Mouse (Mus musculus) regulatory T cell (primary cell): Measurements from ENCODE around the gene Phf24.

Experiments used
- in situ Hi-C: fragments of 300-600 bp; cut with MboI, MseI; formaldehyde crosslinking; loops from one replicate; pipeline ENCODE4 v1.15.1; 2025; ENCODE audit warnings: high pct_unique_total_duplicates

Gene Phf24

DNA sequence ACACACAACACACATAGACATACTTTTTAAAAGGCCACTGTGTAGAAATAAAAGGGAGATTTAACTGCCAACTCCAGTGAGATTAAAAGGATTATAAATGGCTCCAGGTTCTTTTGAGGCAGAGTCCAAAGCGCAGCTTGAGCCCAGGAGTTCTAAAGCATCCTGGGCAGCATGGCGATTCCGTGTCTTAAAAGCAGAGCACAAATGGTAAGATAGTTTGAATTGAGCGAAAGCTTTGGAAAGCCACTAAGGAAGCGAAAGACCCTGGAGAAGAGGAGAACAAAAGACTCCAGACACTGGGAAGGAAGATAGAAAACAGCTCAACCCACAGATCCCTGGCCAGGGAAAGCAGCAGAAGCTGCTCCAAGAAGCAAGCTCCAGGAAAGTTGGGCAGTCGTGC is 11.5 kb upstream of the Phf24 start:
- in situ Hi-C loops: no loop called here

DNA sequence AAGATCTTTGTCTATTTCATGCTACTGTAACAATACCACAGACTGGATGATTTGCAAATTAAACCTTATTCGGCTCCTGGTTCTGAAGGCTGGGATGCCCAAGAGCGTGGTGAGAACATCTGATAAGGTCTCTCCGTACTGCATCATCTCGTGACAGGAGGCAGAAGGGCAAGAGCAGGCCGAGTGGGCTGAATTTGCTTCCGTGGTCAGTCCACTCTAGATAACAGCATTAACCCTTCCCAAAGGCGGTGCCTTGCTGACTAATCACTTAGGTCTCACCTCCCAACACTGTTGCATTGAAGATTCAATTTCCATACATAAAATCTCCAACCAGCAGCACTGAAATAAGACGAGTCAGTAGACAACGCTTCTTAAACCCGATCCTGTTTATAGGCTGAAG is 3.1 kb upstream of the Phf24 start:
- in situ Hi-C loops: no loop called here

DNA sequence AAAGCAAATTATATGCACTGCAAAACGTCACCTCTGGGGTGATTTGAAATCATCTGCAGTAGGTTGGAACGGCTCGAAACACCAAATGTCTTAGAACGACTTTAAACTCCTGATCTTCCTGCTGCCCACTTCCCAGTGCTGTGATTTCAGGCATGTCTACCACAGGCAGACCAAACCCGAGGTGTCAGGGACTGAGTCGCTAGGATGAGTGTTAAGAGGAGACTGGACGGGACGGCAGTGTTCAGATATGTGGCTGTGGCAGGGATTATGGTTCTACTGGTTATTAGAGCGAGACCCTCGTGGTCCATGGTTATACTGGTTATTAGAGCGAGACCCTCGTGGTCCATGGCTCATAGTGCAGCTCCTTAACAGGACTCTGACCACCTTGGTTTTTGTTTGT is 1.1 kb upstream of the Phf24 start:
- in situ Hi-C loops: no loop called here

DNA sequence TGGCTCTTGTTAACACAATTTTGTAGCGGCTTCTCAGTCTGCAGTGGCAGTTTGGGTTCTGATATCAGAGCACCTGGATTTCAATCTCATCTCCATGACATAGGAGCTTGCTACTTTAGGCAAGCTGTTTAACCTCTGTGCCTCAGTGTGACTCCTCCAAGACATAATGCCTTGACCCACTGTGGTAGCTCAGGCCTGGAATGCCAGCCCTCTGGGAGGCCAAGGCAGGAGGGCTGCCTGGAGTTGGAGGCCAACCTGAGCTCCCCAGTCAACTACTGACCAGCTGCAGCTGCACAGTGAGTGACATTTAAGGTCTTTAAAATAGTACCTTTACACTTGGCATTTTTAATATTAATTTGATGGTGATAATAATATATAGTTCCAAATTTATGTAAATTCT is 494 bp upstream of the Phf24 start:
- in situ Hi-C loops: no loop called here

DNA sequence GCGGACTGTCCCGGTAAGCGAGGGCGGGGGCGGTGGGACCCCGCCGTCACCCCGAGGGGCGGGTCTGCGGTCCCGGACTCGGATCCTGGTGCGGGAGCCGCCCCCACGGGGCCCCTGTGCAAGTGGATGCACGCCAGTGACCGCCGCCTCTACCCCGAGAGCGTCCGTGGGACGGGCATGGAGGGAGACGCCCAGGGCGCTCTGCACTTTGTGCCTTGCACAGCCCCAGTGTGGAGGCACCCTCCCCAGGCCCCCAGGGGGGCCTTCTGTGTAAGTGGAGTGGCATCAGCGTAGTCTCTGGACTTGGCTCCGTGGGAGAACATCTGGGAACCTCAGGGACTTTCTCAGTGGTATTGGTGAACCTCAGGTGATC is 928 bp downstream of the Phf24 start:
- in situ Hi-C loops: no loop called here

DNA sequence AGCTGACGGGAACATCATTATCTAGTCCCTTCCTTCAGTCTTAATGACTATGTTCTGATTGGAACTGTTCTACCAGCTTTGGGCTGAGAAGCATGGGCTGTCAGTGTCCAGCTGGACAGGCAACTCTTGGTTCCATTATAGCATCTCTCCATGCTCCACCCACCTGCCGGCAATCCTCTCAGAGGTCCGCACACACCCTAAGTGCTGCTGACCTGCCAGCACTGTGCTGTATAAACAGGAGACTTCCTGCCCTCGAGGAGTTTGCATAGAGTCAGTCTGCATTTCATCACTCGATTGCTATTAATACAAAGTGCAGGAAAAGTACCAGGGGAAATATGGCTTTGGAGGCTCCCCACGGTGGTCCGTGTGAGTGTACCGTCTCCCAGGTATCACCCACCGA is 4.3 kb downstream of the Phf24 start:
- in situ Hi-C loops: no loop called here

DNA sequence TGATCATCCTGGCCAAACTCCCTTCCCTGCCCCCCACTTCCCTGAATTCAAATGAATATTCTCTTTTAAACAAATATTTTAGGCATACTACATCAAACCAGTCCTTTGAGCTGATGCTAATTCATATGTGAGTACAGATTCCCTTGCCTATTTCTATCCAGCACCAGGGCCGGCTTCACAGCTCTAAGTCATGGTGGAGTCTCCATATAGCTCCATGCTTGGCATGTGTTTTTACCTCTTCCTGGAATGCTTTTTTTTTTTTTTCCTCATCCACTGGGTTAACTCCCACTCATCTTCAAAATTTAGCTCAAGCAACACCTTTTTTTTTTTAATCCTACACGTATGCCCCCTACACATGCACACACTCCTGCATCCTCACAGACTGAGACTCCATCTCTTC is 5.1 kb downstream of the Phf24 start:
- in situ Hi-C loops: no loop called here

DNA sequence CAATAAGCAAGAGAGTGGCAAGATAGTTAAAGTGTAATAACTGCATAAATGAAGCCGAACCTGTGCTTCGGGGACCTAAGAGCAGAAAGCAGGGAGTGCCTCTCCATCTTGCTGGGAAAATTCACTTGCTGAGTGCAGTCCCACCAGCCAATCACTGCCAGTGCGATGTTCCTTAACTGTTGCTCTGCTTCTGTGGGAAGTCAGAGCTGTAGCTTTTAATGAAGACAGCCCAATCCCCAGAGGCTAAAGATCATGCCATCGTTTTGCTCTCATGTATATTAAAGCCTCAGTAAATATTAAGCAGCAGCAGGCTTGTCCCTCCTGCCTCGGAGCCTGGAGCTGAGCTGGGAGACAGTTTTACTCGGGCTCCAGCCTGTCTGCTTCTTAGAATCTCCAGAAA is 5.6 kb downstream of the Phf24 start:
- in situ Hi-C loops: no loop called here

DNA sequence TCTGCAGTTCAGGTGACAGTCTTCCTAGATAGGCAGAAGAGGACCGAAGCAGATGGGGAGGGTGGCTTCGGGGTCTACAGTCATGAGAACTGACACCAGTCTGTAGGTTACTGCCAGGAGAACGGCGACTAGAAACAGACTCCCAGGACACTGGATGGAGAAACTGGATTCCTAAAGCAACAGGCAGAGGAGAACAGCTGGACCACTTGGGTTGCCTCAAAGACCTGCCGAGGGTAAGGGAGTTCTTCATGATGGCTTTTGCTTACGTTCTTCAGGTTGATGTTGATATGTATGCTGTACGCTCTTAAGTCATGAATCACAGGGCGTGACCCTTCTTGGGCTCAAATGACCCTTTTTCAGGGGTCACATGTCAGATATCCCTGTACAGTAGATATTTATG is 6.0 kb downstream of the Phf24 start:
- in situ Hi-C loops: no loop called here

DNA sequence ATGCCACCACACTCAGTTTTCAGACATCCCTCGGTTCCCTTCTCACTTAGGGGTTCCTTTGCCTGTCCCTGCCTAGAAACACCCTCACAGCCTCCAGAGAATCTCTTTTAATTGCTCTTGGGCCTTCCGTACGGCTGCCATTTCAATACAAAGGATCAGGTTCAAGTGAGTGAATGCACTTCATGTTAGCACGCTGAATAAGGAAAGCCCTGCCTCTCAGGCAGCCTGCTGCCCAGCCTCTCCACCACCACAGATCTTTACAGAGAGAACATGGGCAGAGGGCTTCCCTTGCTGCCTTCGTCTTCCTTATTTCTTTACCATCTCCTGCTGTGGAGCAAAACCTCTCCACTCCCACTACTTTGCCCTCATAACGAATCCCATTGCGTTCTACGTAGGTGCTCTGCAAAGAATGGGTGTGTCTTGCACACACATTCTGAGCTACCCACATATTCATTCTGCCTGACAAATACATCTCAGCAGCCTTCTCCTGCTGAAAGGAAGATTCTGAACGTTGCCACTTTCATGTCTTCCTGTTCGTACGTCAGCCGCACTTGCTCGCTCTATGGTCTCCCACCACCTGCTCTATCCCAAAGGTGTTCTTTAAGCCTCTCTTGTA is 7.7 kb downstream of the Phf24 start:
- in situ Hi-C loops: no loop called here

DNA sequence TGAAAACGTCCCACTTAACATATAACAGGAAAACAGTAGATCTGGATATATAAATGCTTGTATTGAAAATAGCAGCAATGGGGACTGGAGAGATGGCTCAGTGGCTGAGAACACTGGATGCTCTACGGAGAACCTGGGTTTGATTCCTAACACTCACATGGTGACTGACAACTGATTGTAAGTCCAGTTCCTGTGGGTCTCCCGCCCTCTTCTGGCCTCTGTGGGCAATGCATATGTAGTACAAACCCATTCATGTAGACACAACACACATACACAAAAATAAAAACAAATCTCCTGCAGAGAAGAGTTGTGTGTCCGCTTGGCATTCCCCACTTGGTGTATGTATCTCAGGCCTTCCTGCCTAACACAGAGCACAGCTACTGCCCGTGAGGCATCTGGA is 11.7 kb downstream of the Phf24 start:
- in situ Hi-C loops: no loop called here

DNA sequence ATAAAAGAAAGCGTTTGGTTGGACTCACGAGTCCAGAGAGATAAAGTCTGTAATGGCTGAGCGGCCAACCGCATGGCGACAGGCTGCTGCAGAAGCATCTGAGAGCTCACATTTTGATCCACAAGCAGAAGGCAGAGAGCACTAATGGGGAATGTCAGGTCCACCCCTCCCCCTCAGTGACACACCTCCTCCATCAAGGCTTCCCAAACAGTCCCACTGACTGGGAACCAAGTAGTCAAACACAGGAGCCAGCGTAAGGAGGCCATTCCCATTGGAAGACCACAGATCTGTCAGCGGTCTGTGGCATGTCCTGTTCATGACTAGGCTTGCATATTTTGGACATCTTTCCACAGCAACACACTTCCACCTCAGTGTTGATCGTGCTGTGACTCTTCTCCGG is 12.5 kb downstream of the Phf24 start:
- in situ Hi-C loops: no loop called here

DNA sequence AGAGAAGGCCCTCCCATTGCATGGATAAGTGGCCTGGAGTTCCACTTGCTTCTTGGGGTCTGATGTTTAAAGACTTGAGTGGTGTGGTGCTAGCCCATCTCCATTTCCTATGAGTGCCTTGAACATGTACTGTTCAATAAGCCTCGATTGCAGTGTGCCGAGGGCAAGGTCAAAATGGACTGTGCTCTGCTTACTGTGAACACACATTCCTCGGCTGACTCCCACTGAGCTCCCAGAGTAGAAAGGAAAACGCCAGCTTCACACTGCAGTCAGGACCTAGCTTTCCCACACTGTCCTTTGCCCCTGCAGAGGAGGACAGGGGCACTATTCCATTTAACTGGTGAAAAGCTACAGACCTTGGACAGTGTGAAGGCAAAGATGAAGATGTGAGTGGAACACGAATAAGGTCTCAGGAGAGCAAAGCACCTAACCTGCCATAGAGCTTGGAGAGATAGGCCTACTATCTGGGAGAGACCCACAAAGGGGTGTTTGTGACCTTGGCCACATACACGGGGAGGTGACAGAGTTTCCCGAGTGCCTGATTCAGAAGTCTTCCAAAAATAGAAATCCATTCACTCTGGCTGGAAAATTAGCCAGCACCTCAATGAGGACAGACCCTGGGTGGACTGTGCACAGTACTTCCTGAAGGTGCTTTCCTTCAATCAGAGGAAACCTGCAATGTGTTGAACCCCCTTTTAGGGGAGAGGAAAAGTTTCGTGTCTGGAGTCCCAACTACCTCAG is 15.9 kb downstream of the Phf24 start:
- in situ Hi-C loops: no loop called here

DNA sequence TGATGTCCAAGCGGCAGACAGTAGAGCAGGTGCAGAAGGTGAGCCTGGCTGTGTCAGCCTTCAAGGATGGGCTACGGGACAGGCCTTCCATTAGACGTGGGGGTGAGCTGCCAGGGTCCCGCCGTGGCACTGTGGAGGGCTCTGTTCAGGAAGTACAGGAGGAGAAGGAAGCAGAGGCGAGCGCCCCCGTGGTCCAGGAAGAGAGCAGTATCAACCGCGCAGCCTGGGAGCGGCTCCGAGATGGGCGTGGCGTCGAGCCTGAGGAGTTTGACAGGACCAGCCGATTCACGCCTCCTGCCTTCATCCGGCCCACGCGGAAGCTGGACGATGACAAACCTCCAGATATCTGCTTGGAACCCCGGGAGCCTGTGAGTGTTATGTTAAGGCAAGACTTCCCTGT is 17.2 kb downstream of the Phf24 start:
- in situ Hi-C loops: no loop called here

DNA sequence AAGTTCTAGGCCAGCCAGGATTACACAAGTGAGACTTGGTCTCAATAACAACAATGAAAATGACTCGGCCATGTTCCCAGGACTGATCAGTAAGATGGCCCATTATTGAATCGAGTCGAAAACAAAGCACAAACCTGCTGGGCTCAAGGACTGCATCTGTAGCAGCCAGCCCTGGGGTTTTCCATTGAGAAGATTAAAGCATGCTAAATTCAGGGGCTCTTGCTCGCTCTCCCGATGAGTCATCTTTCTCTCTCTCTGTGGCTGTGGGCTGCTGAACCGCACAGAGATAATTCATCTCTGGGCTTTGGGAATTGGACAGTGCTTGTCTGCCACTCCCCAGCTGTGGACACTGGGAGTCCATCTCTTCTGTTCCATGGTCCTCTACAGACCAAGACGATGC is 24.9 kb downstream of the Phf24 start:
- in situ Hi-C loops: loop anchor here (5.0 kb wide), 1 partner anchor 1369 kb away; no protein-coding TSS in a partner anchor

DNA sequence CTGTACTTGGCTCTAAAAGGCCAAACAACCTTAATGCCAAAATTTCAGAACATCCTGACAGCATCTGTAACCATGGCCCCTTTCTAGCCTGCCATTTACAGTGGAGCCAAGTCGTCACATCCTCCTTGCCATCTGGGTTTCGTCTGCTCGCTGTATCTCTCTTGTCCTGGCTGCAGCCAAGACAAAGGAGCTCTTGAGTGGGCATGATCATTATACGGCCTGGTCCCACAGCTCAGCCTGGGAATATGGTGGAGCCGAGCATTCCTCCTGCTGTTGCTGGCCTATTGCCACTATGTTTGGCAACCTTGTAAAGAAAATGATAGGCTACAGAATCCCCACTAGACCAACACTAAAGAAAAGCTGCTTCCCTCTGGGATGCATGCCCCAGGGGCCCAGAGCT is 26.9 kb downstream of the Phf24 start:
- in situ Hi-C loops: loop anchor here (5.0 kb wide), 1 partner anchor 1371 kb away; no protein-coding TSS in a partner anchor

DNA sequence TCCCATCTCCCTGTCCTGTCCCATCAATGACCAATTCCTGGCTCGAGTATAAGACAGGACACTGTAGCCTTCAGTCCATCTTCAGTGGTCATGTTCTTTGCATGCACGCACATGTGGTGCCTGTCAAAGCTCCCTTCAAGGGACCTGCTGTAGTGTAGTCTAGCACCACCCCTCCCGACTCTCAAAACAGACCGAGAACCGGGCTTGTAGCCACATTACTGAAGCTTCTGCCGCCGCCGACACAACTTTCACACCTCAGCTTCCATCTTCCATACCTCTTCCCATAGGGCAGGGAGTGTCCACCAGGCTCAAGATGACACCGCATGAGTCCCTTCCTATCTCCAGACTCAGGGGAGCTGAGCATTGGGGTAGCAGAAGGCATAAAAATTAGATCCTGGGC is 27.7 kb downstream of the Phf24 start:
- in situ Hi-C loops: loop anchor here (5.0 kb wide), 1 partner anchor 1372 kb away; no protein-coding TSS in a partner anchor

DNA sequence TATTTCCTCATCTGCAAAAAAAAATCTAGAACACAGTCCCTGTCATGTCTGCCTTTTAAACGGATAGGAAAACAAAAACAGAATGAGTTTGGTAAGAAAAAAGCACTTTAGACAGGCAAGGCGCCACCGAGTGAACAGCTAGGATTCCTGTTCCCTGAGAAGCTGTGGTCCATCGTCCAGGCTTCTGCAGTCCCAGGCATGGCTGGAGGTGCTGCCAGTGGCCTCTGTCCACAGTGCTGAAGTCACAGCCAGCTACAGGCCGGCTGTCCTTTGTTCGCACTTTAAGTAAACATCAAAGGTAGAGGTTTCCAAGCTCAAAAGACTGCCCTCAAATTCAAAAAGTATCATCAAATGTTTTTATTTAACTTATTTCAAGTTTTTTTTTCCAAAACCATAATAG is 28.6 kb downstream of the Phf24 start:
- in situ Hi-C loops: no loop called here

DNA sequence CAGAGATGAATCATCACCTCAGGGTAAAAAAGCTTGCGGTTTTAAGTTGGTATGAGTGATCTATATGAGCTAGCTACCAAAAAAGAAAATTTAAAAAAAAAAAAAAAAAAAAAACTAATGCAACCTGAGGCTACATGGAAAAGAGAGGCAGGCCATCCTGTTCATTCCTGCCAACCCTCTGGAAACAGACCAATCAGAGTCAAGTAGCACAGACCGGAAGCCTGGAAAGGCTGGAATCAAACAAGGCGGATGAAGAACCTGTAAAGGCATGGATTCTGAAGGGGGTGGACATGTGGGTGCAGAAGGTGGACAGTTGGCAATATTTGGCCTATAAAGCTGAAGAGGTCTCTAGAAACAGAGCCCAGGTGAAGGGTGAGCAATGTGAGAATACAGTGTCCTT is 29.0 kb downstream of the Phf24 start:
- in situ Hi-C loops: no loop called here

DNA sequence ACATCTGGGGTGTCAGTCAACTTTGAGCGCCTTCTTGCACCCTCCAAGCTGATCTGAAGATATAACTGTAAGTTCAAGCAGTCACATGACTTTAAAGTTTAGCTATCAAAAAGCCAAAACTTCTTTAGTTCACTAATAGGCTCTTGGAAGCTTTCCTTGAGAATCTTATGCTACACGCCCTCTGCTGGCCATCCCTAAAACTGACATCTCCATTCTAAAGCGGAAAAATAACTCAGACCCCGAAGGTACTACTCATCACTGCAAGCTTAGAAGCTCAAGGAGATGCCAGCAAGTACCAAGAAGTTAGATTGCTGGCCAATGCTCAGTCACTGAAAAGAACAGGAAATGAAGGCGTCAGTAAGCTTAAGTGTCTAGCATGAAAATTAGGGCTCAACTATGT is 29.5 kb downstream of the Phf24 start:
- in situ Hi-C loops: no loop called here

DNA sequence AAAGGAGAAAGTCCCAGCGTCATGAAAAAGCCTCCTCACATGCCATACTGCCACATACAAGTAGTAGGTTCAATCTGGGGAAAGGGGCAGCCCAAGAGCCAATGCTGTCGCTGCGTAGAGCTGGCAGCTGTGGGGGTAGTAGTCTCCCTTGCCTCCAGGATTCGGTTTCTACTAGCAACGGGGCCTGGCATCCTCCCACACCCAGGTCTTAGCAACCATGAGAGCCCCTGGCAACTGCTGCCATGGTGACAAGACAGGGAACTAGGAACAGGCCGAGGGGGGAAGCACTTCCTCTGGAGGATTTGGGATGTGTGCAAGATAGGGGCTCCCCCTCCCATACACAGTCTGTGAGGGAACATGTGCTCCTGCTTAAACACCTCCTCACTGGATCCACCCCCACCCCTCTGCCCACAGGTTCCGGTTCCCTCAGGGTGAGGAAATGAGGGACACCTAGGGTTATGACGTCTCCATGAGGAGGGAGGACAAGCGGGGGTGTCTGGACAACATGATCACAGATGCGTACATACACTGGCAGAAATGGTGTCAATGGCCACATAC is 30.4 kb downstream of the Phf24 start:
- in situ Hi-C loops: no loop called here

DNA sequence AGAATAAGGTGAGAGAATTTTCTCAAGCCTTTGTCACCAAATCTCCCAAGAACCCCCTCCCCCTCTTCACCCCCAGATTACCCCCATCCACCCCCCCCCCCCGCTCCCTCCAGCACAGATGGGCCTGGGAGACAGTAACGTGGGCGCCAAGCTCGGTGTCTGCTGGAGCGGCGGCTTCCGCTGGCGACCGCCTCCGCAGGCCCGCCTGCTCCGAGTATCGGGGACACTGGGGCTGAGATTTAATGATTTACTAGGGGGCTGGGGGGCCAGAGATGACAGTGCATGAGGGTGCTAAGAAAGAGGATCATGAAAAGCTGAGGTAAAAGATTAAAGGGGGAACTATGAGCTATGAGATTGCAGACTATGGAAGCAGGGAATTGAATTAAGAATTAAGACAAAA is 32.1 kb downstream of the Phf24 start:
- in situ Hi-C loops: no loop called here

DNA sequence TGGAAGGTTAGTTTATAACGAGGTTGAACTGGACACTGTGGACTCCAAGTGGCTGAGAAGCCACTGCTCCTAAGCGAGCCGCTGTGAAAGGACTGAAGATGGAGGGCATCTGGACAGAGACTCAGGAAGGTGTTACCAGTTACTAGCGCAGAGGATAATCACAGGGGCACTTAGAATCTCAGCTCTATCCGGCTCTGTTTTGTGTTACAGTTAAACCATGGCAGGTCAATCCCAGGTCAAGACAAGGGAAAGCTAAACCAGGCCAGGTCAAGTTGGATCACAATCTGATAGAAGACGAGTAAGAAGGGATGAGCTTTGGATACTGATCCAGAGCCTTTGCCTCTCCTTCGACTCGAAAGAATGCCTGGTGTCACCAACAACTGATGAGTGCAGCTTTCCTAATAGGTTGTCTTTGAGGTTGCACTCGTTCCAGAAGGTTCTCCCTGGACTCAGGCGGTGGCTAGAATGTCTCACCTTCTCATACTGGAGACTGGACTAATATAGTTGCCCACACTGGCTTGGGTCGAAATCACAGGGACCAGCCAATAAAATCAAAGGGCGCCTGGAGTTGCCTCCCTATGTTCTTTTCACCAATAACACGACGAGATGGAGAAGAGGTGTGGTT is 32.7 kb downstream of the Phf24 start:
- in situ Hi-C loops: no loop called here
